Mouse (Mus musculus): Measurements from ENCODE around the gene Cd37.

The Cd37 gene

DNA sequence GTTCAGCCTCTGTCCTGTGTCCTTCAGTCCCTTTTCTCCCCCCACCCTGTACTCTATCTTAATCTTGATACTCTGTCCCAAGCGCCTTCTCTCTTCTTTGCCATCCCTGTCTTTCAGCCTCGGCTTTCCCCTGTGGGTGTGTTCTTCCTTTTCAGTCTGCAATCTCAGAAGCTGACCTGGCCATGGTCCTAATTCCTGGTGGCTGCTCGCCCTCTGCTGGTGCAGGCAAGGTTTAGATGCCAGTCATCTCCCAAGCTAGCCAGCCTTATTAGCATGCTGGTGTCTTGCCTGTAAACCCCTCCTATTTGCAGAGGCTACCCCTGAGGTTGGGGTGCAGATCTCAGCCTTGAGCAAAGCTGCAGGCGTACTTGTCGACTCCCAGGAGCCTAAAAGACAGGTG, 40.5 kb downstream of the Cd37 start:
- DNase-seq: peak; percentile 87

DNA sequence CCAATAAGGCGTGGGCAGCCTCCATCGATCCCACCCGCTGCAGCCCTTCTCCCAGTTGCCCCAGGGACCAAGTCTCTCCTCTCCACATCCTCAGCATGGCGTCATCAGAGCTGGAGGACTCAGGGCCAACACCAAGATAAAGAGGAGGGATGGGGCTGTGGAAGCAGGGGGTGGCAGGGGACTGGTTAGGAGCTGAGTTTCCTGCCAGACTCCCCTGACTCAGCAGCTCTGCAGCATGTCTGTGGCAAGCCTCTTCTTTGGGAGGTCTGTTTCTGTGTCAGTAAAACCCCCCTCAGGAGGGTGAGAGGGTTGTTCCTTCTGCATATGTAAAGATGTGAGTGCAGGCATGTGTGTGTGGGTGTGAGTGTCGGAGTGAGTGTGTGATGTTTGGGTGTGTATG, 41.9 kb downstream of the Cd37 start:
- DNase-seq: no peak

DNA sequence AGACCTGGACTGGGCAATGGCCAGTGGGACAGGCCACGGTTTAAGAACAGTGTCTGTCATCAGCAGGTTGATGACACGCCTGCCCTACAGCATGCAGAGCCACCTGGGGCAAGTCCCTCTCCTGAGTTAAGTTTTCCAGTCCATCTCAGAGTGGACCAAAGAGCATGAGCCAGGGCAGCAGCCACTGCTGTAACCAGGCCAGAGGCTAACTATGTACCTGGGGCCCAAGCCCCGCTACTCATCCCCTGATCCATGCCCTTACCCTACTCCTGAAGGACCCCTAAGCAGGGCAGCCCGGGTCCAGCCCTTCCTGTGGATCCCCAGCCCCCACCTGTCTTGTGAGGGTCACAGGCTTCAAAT, 42.8 kb downstream of the Cd37 start:
- no peak for DNase-seq

DNA sequence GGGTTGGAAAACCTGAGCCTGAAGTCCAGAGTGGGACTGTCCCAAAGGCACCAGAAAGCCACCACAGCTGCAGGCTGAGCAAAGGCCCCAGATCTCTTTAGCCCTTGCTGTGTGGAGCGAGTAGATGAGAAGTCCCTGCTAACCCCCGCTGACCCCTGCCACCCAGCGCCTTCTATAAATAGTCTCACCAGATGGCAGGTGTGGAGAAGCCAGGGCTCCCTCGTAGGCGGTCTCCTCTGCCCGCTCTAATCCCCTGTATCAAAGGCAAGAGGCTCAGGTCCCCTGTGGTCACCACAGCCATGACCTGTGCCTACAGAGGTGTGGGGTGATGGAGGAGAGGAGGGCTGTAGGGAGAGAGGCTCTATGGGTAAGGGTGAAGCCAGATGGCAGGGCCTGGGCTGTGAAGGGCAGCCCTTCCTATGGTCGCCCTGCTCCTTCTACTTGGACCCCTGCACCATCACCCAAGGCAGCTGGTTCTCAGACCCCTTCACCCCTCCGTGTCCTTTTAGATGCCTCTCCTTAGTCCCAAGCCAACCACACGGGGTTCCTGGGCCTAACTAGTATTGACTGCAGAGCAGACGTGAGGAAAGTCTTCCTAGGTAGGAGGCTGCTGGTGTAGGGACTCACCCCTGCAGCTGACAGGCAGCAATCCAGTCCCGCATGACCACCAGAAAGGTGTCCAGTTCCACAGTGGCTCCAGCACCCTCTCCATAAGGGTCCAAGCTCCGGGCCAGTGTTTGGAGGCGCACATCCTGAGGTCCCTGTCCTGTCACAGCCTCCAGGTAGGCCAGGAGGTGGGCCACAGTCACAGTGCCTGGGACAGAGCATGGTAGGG, 43.4 kb downstream of the Cd37 start:
- DNase-seq: no peak

DNA sequence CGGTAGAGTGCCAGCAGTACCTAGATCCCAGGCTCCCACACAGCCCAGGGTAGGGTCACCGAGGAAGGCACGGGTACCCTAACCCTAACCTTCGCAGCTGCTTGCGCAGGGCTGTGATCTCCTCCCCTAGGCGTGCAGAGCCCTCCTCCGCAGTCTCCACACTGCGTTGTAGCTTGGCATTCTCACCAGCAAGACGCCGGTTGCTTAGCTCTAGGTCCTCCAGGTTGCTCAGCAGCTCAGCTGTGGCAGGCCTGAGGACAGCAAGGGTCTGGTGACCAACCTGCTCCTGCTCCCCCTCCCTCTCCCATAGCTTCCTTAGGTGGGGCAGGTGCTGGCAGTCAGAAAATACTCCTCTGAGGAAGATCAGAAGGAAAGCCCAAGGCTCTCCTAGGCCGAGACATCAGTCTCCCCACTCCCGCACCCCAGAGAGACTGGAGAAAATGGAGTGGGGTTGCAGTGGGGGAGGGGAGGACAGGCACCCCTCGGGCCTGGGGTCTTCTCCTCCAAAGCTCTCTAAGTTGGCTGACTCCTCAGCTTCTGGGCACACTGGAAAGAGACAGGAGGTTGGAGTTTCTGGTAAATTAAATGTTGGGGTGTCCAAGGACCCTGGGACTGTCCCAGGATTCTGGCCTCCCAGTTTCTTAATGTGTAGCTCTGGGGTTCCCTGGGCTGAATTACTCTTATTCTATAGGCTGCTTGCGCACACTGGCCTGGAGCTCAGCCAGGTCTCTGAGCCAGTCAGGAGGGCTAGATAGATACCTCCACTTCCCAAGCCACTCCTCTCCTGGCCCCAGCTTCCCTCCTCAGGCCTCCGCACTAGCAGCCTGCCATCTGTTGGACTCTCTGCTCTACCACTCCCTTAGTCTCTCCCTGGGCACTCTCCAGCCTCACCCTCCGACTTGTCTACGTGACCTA, 44.8 kb downstream of the Cd37 start:
- DNase-seq: no peak

DNA sequence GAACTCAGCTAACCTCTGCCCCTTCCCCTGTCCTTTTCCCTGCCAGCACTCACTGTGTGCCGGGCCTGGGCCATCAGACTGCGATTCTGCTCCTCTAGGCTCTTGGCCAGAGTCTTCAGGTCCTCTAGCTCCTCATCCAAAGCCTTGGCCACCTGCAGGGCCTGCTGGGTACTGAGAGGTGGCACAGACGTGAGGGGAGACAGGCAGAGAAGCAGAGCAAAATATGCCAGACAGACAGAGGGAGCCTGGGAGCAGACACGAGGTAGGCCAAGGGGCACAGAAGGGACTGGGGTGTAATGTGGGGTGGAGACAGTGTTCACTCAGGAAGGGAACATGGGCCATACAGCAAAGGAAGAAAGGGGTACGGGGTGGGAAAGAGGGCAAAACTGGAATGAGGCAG, 45.5 kb downstream of the Cd37 start:
- DNase-seq: no peak

DNA sequence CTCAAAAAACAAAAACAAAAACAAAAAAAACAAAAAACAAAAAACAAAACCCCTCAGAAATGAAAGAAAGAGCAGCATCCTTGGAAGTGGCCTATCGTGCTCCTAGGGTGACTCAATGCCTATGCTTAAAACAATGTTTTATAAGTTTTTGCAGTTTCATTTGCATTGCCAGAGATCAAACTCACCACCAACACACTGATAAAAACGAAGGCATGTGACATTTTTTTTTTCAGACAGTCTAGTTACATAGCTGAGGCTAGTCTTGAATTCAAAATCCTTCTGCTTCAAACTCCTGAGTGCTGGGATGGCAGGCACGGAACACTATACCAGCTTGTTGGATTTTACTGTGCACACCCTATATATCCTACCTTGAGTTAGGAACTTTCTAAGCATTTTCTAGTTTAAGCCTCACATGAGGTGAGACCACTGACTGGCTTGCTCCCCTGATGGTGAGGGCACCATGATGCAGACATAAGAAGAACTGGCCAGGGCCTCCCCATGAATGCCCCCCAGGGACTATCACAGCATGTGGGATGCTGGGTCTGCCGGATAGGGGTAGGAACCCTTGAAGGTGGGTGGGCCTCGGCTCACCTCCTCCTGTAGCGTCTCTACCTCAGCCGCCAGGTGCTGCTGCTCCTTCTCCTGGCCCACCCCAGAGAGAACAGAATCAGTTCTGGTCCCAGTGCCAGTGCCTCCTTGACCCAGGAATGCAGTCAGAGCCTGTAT, 46.2 kb downstream of the Cd37 start:
- DNase-seq: no peak

DNA sequence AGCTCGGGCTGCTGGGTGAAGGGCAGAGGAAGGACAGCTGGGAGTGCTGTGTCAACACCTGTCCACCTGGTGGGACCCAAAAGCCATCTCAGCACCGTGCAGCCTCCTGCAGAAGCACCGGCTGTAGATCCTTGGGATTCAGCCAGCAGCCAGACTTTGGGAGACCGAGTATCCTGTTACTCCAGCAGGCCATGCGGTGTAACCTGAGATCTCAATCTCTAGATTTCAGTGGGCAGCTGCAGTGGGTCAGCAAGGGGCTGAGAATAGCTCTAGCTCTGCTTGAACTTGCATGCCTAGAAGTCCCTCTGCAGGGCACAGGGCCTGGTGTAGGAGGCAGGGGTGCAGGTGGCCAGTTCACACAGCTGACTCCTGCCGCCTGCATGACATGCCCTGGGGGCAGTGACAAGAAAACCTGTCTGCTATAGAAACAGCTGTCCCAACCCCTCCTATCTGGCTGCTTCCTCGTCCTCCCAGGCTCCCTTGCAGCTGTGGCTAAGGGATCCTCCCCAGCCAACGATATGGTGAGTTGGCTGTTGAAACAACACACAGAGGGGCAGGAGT, 47.0 kb downstream of the Cd37 start:
- DNase-seq: no peak

DNA sequence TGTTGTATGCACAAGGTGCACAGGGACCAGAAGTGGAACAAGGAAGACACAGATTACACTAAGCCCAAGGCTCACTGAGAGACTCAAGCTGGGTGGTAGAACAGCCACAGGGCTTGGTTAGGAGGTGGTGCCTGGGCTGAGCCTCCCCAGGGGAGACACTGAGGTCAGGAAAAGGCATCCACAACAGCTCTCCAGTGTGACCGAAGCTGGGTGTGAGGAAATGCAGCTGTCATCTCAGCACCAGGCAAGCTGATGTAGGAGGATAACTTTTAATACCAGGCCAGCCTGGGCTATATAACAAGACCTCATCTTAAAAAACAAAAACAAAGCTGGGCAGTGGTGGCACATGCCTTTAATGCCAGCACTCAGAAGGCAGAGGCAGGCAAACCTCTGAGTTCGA, 47.8 kb downstream of the Cd37 start:
- DNase-seq: no peak

DNA sequence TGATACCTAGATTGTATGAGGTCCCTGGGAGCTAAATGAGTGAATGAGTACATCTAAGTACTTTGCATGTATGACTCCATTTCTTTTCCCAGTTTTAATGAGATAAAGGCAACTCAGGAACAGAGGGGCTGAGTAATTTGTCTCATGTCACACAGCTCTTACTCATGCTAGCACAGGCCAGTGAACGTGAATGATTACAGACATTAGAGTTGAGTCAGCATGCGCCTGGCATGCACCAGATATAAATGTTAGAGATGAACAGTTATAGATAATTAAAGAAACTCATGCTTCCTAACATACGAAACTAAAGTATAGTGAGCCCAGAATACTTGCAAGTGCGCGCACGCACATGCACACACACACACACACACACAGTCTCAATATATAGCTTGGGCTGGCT, 48.7 kb downstream of the Cd37 start:
- no peak for DNase-seq

DNA sequence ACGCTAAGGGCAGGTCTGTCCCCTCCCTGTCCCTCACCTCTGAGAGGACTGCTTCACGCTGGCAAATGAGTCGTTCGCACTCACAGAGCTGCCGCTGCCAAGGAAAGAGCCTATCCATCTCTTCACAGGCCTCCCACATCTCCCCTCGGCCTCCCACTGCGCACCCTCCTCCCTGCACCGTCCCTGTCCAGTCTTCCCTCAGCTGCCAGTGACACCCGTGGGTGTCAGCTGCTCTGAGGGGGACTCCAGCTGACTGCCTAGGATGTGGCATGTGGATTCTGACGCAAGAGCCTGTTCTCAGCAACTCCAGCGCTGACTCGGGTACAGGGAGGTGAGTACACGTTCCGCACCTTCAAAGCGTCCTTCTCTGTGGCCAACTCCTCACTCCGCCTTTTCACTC, 49.3 kb downstream of the Cd37 start:
- no peak for DNase-seq

DNA sequence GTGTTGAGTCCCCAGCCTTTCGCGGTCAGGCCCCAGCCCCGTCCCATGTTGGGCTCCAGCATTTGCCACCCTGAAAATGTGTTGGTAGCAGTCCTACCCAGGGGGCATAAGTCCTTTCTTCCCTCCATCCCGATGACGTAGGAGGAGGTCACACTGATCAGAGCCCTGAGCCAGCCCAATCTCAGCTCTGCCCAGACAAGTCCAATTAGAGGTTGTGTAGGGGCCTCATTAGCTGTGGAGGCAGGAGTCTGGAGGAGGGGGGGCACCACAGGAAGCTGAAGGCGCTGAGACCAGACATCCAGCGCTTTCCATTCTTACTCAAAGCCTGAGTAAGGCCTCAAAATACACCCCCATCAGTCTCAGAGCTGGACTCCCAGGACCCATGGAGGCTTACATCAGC, 53.0 kb downstream of the Cd37 start:
- no peak for DNase-seq

DNA sequence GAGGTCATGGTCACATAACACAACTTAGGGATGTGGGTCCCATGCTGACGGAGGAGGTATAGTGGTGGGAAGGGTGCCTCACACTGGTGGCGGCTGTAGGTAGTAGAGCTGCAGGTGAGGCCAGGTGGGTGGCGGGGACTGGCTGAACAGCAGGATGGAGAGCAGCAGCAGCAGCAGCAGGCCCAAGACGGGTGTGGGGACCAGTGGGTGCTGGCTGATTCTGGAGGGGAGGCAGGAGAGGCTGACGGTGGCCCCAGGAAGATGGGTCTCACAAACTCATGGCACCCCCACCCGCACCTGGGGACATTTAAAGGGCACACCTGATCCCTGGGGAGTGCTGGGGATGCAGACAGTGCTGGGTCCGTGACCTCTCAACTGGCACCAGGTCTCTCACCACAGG, 55.2 kb downstream of the Cd37 start:
- no peak for DNase-seq
